Mouse (Mus musculus): ENCODE measurements around the gene Arnt2.

DNA sequence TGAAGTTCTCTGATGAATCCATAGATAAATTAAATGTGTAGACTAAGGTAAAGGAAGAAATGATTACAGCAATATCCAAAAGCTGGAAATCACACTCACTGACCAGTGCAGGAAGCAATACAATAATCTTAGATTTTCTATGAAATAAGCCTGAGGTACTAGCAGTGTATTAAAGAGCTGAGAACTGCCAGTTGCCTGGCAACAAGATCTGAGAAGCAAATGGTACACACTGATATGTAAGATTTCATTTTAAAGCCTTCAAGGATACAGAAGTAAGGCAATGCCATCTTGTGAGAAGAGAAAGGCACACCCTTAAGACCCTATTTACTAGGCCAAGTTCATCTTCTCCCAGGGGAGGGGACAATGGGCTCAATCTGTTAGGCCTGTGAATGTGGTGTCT is 59.4 kb downstream of the Arnt2 start:
- TF ChIP-seq POLR2A (IDR thresholded peaks at IDR 0.05; ENCODE audit: low read depth, low read length) (no peak), GABPA (IDR thresholded peaks at IDR 0.05; ENCODE audit: insufficient replicate concordance, low read depth, low read length) (no peak), CTCF (conservative IDR thresholded peaks at IDR 0.05 in 1 of 2, IDR thresholded peaks at IDR 0.05 in 1 of 2; ENCODE audit: low read depth in 2 of 2, low read length in 2 of 2) (no peak), RCOR1 (conservative IDR thresholded peaks at IDR 0.05; ENCODE audit: low read depth, low read length) (no peak), MXI1 (IDR thresholded peaks at IDR 0.05; ENCODE audit: low read depth, low read length) (no peak), MAX (IDR thresholded peaks at IDR 0.05; ENCODE audit: low read length) (no peak), RAD21 (IDR thresholded peaks at IDR 0.05; ENCODE audit: low read depth, low read length) (no peak), NELFE (IDR thresholded peaks at IDR 0.05; ENCODE audit: low read depth, low read length) (no peak), ZNF384 (IDR thresholded peaks at IDR 0.05; ENCODE audit: low read depth, low read length) (no peak), ZKSCAN1 (IDR thresholded peaks at IDR 0.05; ENCODE audit: borderline replicate concordance, low read depth, low read length) (no peak), KAT2A (IDR thresholded peaks at IDR 0.05; ENCODE audit: insufficient replicate concordance, low read length) (no peak)
